Mouse (Mus musculus): ENCODE measurements at regions not wholly inside any gene's neighbourhood (a gene's known extent, or its start where the extent isn't known, plus 50 kb on each side); places are given as distances from the start of the nearest gene placed in this dataset.

DNA sequence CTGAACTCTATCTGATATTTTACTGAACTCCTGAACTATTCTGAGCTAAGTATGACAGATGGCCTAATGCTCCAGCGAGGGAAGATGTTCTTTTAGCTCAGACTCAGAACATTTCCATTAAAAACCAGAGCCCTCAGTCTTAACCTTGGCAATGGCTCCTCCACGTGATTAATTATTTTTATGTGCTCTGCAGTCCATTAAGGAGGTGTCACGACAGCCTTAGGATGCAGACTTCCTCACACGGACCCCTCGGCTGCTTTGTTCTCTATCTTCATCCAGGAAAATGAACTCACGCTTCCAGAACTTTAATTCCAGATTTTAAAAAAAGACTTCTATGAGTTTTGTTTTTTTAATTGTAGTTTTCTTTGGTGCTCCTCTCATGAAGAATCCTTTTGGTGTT, 57.5 kb downstream of the Pou4f1 start:
- TF ChIP-seq POLR2A (IDR thresholded peaks at IDR 0.05; ENCODE audit: insufficient read depth, low read length) (no peak), CTCF (IDR thresholded peaks at IDR 0.05; ENCODE audit: low read depth, low read length) (no peak)
